Mouse (Mus musculus): ENCODE data around the gene Spcs3. TPM values are rescaled to one million over a fixed set of nuclear protein-coding genes. Genes with fewer than 3 reads are reported as not detected.

Spcs3 gene
- polyA plus RNA-seq, 1 experiment from 2014 or later, result 85.1 TPM

Other genes starting within 250 kb of the Spcs3 start
- 3.5 and 6.2 TPM in 2 replicates for gene Asb5, start 418 bp downstream of the Spcs3 start, polyA plus RNA-seq (2014; fragmentation: Nextera tagmentation; extraction: Ambion mirVana)
- not detected in 2 replicates for gene Spata4, start 70.8 kb upstream of the Spcs3 start, polyA plus RNA-seq (2014; fragmentation: Nextera tagmentation; extraction: Ambion mirVana)

All from intestine, embryonic 14.5 days (tissue).